Mouse (Mus musculus) layer of hippocampus, adult 8-10 months (tissue): ENCODE data around the gene Vac14. TPM values are rescaled to one million over a fixed set of nuclear protein-coding genes. Genes with fewer than 3 reads are reported as not detected.
"Not testable (repeated sequence)": the region's sequence is repeated elsewhere in the genome, so short reads cannot be mapped to it uniquely, and the experiment has no call there.

Experiments used
- DNase-seq, 2 experiments: peaks; one replicate each; pipeline ENCODE4 v3.0.0; 2022; ENCODE audit warnings: low spot score in 2 of 2
- total RNA-seq, 4 experiments: library from RNA; stranded (reverse); gene quantifications; 2 replicates each; pipeline ENCODE4 v1.2.4; 2022

Vac14 gene
- total RNA-seq, 4 experiments from 2014 or later, result 26.8 to 28.2 (median 27.0) TPM

DNA sequence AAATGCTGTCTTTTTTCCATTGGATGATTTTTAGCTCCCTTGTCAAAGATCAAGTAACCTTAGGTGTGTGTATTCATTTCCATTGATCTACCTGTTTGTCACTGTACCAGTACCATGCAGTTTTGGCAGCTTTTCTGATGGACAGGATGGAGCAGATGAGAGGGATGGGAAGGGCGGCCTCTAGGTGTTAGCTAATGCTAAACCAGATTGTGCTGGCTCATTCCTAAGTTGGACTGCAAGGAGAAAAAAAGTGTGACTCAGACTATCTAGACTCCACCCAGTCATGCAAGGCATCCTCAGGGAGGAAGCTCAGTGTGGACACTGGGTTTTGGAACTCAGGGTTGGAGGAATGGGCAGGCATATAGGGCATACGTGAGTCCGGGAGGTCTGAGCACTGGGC is 30.2 kb downstream of the Vac14 start:
- no peak for DNase-seq

DNA sequence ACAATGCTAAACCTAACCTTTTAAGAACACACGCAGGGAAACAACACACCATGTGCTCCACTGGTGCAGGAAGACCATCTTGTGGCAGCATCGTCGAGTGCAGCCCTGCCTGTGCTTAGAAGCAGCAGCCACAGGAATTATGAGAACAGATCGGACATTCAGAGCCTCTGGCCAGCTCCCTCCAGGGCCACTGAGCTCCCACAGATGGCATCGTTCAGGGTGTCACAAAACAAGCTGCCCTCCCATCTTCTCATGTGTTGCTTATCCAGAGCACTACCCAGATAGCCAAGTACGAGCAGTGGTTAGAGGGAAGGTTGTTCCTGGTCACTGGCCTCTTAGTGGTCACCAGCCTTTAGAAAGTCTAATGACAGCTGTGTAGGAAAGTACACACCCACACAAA is 30.9 kb downstream of the Vac14 start:
- no peak for DNase-seq

DNA sequence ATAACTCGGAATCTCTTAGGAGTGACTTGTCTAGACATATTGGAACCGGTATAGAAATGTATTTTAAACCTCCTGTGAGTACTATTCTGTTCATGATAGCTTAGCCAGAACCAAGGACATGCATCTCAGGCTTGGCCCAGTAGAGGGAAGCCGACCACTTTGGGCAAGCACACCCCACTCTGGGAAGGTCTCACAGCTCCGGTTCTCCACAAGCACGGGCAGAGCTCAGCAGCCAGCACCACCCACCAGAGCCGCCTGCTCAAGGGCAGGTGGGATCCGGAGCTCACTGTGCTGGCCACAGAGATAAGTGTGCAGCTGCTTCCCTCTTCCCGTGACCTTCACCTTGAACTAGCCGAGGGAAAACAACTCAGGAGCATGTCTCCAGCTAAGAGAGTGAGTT is 32.5 kb downstream of the Vac14 start:
- DNase-seq, result no peak

DNA sequence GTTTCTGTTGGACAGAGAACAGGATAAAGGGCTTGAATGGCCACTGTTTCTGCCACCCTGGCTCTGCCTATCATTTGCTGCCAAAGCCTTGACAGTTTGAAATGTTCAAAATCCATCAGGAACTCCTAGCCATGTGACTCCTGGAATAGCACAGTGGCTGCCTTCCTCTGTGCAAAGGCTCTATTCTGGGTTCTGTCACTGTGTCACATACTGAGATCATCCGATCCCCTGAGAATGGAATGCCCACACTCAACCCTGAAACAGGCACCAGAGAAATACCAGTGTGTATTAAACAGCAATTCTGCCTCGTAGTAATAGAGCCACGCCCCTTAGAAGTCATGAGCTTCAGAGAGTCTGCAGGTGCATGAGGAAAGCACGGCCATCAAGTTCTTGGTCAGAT is 33.5 kb downstream of the Vac14 start:
- DNase-seq, result no peak

DNA sequence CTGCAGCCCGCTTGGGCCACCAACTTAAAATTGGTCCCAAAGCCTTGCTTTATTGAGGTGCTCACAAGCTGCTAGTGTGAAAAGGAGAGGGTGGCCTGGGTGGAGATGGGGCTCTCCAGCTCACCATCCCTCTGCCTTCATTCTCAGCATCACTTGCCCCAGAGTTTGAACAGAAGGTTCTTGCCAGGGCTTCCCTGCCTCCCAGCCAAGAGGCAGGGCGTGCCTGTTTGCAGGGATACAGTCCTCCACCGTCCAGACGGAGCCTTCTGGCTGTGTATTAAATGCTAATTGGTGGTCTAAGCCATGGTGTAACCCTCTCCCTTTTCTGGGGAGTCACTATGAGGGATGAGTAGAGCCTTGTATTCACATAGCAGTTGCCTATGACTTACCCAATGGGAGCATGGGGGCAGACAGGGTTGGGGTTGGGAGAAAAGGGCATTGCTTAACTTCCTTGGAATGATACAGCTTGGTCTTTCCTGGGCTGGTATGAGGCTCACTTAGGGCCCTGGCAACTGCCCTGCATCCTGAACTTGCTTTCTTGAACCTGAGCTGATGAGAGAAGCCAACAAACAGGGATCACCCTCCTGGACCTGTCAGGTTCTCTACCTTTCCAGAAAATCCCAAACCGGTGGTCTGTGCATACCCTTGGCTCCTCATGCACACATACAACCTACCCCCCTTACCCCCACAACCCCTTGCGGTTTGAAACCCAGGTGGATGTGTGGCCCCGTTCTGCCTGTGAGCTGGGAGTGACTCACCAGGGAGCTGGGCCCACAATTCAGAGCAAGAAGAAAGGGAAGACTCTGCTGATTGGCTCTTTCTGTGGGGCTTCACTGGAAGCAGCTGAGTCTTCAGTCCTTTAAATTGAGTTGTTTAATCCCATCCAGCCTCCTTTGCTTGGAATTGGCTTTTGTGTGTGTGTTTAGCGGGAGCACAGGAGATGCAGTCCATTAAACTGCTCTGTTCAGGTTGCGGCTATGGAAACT is 36.0 kb downstream of the Vac14 start:
- no peak for DNase-seq

DNA sequence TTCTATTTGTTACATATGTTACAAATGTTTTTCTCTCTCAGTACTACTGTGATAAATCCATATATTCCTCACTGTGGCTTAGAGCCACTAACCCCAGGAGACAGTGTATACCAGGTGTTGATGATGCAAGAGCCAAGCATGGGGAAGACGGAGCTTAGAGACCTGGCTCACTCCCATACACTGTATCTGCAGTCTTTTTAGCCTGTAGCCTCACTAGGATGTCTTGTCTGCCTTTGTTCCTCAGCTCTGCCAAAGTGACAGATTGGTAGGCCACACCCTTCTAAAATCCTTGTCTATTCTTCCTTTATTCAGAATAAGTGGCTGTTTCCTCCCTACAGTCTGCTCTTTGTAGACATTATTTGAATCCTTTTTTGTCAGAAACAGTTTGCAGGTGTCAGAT is 37.4 kb downstream of the Vac14 start:
- no peak for DNase-seq

DNA sequence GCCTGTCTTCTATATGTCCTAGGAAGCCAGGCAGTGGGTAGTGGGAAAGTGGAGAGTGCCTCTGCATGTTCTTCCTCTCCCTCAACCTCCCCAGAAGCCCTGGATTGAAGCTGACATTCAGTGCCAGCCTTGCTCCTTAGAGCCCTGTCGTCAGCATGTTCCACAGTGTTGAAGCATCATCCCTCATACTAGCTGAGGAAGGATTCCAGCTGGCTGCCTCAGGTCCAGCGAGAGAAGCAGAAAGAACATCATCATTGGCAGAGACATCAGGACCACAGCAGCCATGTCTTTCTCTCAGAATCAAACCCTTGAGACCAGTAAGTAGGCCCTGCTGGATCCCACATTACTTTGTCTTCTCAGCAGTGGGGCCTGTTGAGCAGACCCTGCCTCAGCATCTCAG is 39.3 kb downstream of the Vac14 start:
- no peak for DNase-seq

DNA sequence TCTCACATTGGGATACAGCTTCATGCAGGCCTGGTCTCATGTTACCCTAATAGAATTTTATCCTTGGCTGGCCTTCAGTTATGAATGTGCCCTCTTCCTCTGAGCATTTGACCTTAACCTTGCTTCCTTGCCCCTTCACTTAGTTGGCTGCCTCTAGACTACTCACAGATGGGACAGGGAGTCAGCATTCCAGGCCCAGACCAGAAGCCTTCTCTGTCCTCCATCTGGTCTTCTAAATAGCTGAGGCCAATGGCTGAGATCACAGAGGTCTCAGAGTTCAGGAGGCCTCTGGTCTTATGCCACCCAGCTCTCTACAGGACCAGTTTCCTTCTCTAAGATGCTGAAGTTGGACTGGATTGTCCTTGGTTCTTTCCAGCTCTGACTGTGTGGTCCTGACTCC is 41.7 kb downstream of the Vac14 start:
- no peak for DNase-seq

DNA sequence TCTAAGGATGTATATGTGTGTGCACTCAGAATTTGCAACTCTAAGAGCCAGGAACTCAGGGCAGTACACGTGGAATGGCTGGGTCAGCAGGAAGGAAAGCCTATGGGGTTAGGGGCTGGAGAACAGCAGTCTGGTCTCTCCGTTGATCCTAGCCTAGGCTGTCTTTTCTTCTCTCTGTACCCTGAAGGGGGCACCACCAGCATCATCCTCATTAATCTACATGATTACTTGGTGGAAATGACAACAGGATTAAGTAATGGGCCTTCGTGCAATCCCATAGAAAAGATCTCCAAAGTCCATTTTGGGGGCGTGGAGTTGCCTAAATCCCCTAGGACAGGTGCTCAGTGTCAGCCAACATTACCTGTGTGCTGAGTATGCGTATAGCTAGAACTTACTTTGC is 44.2 kb downstream of the Vac14 start:
- no peak for DNase-seq

DNA sequence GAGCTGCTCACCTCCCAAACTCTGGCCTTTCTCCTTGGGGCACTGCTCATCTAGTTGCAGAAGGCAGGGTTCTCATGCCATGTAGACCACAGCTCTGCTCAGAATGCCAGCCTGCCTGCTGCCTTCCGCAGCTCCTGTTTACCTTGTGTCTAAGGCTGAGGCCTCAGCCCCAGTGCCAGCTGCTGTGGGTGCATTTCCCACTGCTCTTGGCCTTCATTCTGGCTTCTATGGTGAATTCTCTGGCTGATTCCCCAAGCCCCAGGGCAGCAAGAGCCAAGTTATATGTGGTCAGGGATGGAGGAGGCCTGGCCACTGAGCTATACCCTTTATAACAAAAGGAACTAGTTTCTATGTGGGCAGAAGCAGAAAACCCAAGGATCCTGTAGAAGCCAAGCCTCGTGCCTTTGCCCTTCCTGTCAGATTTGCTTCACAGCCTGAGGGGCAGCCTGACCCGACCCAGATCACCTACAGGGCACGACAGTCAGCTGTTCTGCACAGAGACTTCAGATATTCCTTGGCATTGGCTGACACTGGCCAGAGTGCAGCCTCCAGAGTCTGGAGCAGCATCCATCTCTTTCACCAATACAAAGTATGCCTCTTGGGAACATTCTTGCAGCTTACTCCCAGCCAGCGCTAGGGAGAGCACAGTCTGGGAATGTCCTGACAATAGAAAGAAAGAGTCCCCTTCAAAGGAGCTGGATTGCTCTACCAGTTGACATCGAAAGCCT is 44.8 kb downstream of the Vac14 start:
- no peak for DNase-seq

DNA sequence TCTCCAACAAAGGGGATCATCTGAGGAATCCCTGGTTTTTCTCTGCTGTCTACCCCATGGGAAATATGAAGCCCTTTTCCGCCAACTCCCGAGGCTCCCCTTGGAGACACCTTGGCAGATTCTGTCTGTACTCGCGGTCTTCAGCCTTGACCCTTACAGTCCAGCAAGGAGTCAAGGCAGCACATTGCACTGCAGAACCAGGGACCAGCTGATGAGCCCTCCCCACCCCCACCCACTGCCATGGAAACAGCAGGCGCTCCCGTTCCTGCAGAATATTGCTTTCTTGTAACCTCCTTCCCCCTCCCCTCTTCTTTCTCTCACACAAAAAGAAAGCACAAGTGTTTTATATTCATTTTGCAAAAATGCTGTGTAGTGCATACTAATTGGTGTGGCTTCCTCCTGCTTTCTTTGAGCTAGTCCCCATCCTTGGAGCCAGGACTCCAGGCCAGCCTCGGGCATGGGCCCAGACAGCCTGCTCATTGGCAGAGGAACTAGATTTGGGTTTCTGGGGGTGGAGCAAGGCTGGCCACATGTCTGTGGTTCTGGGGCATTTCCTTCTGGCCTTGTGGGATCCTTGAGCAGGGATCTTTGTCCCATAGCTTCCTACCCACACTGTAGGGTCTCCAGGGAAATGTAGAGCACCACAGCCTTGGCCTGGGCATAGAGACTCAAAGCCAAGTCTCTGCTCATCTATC is 46.0 kb downstream of the Vac14 start:
- DNase-seq, result peak; percentile 79 to 89

DNA sequence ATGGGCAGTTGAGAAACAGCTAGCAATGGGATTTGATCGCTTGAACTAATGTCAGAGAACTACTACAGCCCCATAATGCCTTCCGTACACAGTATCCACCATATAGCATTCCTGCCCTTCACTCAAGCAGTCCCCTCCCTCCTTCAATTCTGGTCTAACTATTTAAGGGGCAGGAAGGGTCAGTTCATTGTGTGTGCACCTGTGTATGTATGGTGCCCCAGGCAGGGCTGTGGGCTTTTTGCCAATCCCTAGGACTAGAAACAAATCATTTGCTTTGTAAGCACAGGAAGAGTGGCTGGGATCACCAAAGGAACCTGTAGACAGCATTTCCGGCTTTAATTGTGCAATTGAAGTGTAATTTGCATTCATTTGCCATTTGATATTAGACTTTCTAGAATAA is 46.6 kb downstream of the Vac14 start:
- DNase-seq, result no peak

DNA sequence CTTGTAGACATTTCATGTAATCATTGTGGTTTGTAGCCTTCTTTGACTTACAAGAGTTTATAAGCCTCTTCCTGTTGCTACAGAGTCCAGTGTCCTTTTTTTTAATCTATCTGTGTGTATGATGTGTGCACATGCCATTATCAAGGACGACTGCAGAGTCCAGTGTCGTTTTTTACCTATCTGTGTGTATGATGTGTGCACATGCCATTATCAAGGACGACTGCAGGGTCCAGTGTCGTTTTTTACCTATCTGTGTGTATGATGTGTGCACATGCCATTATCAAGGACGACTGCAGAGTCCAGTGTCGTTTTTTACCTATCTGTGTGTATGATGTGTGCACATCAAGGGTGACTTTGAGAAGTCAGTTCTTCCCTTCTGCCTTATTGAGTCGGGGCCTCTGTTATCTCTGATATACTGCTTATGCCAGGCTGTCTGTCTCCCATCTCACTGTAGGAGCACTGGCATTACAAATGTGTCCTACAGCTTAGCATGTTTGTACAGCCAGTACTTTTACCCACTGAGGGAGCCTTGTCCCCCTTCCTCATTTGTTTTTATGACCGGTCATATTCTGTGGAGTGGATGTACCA is 49.3 kb downstream of the Vac14 start:
- not testable (repeated sequence) for DNase-seq

DNA sequence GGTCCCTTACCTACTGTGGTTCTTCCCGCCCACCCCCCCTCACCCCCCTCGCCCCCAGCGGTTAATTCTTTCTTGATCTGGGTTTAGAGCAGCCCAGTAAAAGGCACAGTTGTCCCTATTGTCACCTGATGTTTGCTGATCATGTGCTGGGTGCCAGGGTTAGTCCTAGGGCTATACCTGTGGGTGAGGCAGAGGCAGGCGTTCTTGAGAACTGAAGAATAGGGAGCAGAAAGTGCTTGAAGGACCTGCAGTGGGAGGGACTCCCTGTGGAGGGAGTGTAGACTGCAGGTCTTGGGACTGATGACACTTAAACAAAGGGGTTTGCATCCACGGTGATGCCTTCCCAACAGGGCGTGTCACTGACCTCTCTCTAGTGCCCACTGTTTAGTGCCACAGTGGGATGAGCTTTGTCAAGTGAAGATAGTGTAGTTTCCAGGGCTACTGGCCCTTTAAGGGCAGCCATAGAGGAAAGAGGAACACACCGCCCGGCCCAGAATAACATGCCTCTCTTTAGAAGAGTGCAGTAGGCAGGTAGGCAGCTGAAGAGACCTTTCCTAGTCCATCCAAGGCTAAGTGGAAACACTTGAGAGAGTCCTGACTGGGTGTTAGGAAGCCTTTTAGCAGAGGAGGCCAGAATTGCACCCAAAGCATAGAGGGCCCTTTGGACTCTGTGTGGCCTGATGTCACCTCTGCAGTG is 51.7 kb downstream of the Vac14 start:
- DNase-seq, result no peak

DNA sequence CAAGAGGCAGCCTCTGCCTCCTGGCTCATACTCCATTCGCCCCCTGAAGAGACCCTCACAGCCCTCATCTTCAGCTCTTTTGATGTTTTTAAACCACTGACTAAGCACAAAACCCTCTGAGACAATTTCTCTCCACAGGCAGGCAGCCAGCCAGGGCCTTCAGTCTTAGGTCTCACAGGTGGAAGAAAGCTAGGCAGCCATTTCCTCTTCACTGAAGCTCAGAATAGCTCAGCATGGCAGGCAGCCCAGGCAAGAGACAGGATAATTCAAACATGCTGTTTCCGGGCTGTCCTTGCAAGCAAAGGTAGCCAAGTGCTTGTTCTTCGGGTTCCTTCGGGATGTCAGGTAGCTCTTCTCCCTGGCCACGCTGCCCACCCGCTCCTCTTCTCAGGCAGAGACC is 52.9 kb downstream of the Vac14 start:
- no peak for DNase-seq

DNA sequence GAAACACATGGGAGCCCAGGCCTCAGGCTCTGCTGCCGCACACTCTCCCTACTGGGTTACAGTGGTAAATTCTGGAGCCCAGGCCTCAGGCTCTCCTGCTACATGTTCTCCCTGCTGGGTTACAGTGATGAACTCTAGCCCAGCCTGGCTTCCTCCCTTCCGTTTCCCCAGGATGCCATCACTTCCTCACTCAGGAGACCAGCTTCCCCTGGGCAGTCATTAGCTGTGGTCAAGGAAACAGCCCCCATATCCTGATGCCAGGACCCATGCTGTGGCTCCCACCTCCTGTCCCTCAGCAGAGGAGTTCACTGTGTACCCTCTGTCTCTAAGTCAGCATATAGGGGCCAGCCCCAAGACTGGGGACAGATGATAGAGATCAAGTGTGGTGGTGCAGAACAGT is 53.7 kb downstream of the Vac14 start:
- DNase-seq, result no peak

DNA sequence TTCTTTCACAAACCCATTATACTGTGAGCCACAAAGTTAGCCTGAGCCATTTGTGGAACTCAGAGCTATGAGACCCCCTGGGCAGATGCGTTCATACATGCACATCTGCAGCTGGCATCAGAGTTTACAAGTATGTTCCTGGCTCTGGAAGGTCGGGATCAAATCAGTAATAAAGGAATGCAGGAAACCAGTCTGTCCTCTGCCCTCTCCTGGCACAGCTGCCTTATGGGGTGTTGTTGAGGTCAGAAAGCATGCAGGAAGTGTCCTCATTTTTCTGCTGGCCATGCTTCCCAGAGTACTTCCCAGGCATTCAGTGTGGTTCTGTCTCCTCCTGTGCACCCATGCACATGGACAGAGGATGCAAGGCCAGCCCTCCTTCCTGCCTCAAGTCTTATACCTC is 54.8 kb downstream of the Vac14 start:
- DNase-seq, result no peak

DNA sequence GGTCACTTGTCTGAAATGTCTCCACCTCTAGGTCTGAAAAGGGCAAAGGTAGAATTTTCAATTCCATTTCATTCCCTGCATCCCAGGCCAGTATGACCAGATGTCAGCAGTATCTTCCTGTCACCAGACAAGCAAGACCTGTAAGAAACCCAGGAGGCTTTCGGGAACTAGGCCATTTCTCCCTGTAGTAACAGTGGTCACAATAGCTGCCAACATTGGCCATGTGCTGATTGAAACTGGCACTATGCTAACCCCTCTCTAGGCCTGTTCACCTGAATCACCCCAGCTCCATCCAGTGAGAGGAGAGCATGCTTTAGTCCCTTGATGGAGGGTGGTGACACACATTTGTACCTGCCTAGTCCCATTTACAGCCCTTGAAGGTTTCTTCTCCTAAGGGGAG is 56.2 kb downstream of the Vac14 start:
- DNase-seq, result no peak

DNA sequence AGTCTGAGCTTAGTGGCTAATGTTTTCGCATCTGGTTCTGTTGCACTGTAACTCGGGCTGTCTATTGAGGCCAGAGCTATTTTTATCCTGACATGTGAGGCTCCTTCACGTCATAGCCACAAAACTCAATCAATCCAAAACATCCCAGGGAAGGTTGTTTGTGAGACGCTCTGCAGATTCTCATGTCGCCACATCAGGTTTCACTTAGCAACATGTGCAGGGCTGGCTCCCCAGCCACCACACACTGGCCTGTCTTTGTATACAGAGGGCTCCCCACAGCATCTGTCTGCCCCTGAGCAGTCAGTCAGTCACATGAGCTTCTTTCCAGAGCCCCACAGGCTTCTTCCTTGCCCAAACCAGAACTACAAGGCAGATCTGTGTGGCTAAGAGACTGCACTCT is 58.3 kb downstream of the Vac14 start:
- no peak for DNase-seq

DNA sequence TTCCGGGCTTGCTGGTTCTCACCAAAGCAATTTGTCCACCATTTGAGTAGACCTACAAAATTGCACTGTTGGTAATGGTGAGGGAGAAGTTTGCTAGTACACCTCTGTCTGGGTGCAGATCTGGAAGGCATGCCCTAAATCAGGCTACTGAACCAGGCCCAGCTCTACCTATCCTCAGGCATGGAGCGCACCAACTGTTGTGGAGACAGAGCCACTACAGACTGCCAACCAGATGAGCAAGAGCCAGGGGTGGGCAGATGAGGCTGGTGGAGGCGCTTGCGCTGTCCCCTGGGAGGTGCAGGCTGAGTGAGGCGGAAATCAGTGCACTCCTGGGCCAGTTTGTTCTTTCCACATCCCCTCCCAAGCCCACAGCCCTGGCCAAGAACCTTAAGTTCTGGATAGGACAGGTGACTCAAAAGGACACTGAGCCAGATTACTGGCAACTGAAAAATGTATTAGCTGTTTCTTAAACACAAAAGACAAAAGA is 58.8 kb downstream of the Vac14 start:
- DNase-seq, result no peak

DNA sequence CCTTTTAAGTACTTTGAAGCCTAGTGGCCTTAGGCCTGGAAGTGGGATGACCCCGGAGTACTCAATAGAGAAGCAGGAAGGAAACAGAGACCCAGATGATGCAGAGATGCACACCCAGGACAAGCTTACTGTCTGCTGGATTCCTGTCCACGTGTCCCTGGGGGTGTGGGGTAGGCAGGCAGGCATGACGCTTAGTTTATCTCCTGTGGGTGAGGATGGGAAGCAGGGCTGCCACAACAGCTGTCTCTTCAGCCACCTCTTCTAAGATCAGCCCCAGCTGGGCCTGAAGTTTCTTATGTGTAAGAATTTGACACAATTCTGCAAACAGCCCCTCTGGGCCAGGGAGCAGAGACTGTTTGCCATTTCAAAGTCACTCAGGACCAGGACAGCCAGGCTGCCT is 60.6 kb downstream of the Vac14 start:
- DNase-seq, result no peak
